Mouse (Mus musculus): Measurements from ENCODE around the gene Lyst. TPM values are rescaled to one million over a fixed set of nuclear protein-coding genes. Genes with fewer than 3 reads are reported as not detected.
A peak's percentile ranks its signal among the peaks of the same experiment; 100 is the strongest.

Gene Lyst
- total RNA-seq, 2 experiments from 2014 or later: 63.2 to 64.6 TPM

DNA sequence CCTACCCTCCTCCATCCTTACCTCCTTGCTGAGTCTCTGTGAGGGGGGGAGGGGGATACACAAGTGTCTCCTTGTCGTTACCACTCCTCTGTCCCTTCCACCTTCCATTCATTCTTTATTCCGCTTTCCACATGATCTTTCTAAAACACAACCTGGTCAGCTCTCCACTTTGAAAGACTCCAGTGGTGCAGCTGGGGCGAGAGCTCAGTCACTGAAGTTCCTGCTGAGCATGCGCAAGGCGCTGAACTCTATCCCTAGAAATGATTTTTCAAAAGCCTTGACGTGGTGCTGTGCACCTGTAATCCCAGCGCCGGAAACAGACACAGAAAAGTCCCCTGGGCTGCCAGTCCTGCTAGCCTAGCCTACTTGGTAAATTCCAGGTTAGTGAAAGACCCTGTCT, 15.1 kb upstream of the Lyst start:
- Histone ChIP-seq H3K4me3 (no peak overlapping the region), H3K27ac (peak overlapping the region; percentile 64; the same call in 1 of the 2 replicates)
- intact Hi-C loops (cut with DNase I): no loop called here
- no peak for DNase-seq (ENCODE audit: extremely low spot score in 1 of 2, low spot score in 2 of 2)
- no peak for TF ChIP-seq CTCF (IDR thresholded peaks at IDR 0.05)

DNA sequence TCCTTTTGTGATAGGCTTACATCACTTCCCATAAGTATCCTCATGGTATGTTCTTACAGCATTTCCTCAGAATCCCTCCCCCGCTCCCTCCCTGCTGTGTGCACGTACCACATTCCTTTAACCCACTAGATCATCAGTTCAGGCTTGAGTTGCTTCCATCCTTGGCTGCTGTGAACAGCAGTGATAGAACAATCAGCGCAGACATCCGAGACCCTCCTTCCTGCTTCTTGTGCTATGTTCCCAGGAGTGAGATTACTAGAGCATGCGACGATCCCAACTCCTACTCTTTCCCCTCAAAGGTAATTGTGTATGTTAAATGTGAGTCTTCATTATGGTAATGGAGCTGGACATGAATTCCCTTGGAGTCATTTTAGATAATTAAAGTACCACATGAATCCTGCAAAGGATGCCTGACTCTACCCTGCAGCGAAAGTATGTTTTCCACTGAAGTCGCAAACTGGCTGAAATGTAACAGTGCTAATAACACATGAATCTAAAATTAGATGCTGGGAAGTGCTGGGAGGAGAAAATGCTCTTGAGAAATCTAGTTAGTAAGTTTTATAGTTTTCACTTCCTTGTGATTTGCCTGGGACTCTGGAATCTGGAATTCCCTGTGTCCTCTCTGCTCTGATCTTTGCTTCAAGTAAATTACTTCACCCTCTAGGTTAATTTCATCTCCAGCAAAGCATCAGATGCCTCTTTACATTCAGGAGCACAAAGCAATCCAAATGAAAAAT, 13.6 kb upstream of the Lyst start:
- TF ChIP-seq CTCF (IDR thresholded peaks at IDR 0.05): no peak
- no peak for DNase-seq (ENCODE audit: extremely low spot score in 1 of 2, low spot score in 2 of 2)
- Histone ChIP-seq H3K4me3 (no peak overlapping the region), H3K27ac (no peak overlapping the region)
- intact Hi-C loops (cut with DNase I): no loop called here

DNA sequence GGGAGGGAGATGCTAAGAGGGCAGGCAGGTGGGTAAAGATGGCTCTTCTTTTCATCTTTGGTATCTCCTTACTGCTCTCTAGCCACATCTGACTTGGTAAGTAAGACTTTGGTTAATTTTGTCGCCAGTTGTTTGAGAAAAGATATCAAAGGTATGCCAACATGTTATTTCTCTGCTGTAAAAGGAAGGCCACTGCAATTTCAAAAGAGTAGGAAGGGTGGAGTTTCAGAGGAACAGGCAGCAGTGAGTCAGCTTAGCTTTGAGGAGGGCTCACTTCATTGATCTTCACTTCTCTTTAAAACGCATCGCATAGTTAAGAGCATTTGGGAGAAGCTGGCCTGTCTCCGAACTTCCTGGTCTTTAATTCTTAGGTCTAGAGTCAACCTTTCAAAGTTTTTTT, 8.2 kb upstream of the Lyst start:
- TF ChIP-seq CTCF (IDR thresholded peaks at IDR 0.05): no peak
- no peak overlapping the region for H3K4me3 ChIP-seq
- no peak overlapping the region for H3K27ac ChIP-seq
- no peak for DNase-seq (ENCODE audit: extremely low spot score in 1 of 2, low spot score in 2 of 2)
- intact Hi-C loops (cut with DNase I): no loop called here

DNA sequence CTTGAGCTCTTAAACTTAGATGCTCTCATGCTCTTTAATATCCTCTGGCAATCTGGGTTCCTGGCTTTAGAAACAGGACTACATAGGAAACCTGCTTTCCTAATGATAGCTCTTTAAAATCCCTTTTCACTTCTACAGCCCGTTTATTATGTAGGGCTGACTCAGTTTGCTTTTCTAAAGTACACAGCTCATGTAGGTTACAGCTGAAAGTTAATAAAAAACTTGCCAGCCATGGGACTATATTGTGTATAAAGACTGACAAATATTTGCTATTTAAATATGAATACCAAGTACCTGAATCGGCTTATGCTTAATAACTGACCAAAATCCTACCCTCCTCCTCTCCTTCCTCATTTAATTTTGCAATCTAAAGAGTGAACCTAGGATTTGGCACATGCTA, 6.7 kb upstream of the Lyst start:
- intact Hi-C loops (cut with DNase I): no loop called here
- DNase-seq (ENCODE audit: extremely low spot score in 1 of 2, low spot score in 2 of 2): no peak
- Histone ChIP-seq H3K27ac (no peak overlapping the region), H3K4me3 (no peak overlapping the region)
- no peak for TF ChIP-seq CTCF (IDR thresholded peaks at IDR 0.05)

DNA sequence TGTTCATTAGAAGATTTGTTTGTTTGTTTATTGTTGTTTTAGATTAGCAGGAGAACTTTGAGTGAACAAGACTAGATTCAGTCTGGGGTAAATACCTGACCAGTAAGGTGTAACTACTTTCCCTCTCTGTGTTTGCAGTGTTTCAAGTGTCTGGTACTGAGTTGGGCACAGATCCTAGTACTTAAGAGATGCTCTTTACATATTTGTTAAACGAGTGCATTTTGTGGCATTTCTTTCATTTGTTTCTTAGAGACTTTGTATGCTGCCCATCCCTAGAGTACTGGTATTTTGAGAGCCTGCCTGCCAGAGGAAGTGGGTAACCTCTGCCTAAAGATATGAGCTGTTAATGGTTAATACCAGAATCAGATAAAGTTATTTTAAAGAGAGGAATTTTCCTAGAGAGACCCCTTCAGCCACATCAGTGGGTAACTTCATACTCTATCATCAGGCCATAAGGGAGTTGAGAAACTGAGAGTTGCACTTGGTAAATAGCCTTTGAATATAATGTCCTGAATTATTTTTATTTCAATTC, 2.5 kb upstream of the Lyst start:
- TF ChIP-seq CTCF (IDR thresholded peaks at IDR 0.05): no peak
- H3K4me3 ChIP-seq: no peak overlapping the region
- intact Hi-C loops (cut with DNase I): no loop called here
- DNase-seq (ENCODE audit: extremely low spot score in 1 of 2, low spot score in 2 of 2): no peak
- H3K27ac ChIP-seq: no peak overlapping the region

DNA sequence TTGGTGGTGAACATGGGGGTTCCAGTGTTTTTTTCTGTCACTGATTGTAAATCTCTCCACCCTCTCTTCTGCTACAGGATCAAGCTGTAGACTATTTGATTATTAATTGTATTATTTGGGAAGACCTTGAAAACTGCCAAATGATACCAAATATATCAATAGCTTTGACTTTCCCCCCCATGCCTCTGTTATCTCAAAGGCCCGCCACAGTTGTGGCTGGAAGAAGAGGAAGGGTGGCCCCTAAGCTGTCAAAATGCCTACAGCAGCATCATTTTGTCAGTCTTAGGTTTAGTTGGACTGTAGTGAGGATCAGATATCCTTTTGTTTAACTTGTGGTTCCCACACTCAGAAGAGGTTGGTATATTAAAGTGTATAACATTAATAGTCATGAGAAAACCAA, 1.7 kb upstream of the Lyst start:
- TF ChIP-seq CTCF (IDR thresholded peaks at IDR 0.05): no peak
- Histone ChIP-seq H3K4me3 (no peak overlapping the region), H3K27ac (no peak overlapping the region)
- intact Hi-C loops (cut with DNase I): no loop called here
- no peak for DNase-seq (ENCODE audit: extremely low spot score in 1 of 2, low spot score in 2 of 2)

DNA sequence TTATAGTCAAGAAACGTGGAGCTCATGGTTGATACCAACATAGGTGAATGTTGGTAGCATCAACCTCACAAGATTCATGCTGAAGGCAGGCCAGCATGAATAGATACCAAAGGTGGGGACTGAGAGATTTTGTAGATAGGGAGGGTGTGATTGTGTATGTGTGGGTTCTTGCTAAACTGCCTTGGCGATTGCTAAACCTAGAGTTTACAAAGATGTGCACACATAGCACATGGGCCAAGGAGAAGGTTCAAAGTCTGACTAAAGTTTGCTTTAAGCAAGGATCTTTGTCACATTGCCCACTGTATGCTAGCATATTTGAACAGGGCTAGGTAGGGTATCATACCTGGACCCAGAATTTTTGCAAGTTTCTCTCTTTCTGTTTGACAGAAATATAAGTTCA, 1.2 kb upstream of the Lyst start:
- no peak overlapping the region for H3K27ac ChIP-seq
- intact Hi-C loops (cut with DNase I): no loop called here
- DNase-seq (ENCODE audit: extremely low spot score in 1 of 2, low spot score in 2 of 2): no peak
- TF ChIP-seq CTCF (IDR thresholded peaks at IDR 0.05): no peak
- H3K4me3 ChIP-seq: no peak overlapping the region

DNA sequence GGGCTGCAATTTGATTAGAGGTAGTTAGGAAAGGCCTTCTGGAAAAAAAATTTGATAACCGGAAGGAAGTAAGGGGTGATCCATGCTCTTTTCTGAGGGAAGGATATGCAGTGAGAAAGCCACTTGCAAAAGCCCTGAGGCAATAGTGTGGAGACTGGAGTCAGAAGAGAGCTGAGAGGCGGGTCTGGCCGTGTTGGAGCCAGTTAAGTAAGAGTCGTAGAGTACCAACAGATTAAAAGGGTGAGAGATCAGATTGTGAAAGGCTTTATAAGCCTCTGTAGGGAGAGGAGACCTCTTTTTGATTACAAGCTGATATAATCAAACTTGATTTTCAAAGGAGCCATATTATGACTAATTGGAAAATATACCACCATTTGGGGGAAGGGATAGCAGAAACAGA, 1.7 kb downstream of the Lyst start:
- H3K27ac ChIP-seq: no peak overlapping the region
- intact Hi-C loops (cut with DNase I): no loop called here
- no peak for TF ChIP-seq CTCF (IDR thresholded peaks at IDR 0.05)
- DNase-seq (ENCODE audit: extremely low spot score in 1 of 2, low spot score in 2 of 2): no peak
- peak overlapping the region; percentile 98 for H3K4me3 ChIP-seq

DNA sequence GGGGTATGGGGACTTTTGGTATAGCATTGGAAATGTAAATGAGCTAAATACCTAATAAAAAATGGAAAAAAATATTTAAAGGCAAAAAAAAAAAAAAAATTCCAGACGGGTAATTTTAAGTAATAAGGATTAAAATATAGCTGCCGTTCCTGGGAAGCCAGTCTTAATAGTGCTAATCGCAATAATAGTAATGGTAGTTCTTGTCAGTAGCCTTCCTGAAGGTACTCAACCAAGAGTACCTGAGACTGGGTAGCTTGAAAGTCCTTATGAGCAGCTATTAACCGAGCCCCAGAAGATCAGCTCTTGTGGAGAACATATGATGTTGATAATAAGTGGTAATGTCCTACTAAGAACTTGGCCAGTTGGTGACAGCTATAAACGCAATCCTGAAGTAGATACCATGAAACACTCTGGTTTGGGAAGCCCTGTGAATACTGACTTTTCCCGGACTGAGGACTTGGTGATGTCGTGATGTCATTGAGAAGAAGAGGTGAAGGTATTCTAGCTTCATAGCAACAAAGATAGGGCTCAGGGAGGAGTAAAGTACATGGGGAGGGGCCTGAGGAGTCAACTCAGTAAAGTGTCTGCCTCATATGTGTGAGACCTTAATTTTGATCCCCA, 6.3 kb downstream of the Lyst start:
- no peak for TF ChIP-seq CTCF (IDR thresholded peaks at IDR 0.05)
- DNase-seq (ENCODE audit: extremely low spot score in 1 of 2, low spot score in 2 of 2): no peak
- H3K4me3 ChIP-seq: no peak overlapping the region
- no peak overlapping the region for H3K27ac ChIP-seq
- intact Hi-C loops (cut with DNase I): no loop called here

DNA sequence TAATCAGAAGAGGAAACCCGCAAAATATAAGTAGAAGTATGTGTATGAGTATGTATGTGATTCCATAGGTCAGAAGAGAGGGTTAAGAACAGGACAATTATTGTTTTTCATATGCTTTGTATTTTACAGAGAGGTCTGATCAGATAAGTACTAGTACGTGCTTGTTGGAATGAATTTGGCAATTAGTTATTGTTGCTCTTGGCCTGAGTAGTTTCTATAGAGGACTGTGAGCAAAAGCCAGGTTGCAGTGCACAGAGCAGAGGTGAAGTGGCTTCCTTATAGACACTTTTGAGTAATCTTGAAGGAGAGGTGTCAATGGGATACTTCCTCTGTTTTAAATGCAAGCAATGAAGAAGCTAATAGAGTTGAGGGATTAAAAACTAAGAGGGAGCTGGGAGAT, 7.7 kb downstream of the Lyst start:
- DNase-seq (ENCODE audit: extremely low spot score in 1 of 2, low spot score in 2 of 2): no peak
- Histone ChIP-seq H3K4me3 (no peak overlapping the region), H3K27ac (no peak overlapping the region)
- TF ChIP-seq CTCF (IDR thresholded peaks at IDR 0.05): no peak
- intact Hi-C loops (cut with DNase I): no loop called here

DNA sequence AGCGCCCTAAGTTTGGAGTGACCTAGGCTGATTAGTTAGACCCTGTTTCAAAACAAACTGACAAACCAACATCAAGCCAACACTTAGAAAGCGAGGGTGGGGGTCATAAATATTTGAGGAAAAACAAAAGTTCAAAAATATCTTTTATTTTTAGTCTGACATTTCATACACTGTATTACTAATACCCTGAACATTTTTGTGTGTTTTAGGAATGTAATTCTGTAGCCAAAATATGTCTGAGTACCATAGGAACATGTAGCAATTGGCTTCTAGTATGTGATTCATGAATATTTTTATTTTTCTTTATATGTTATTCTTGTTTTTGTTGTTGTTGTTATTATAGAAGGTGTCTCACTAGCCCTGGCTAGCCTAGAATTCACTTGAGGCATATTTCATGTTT, 11.2 kb downstream of the Lyst start:
- no peak for DNase-seq (ENCODE audit: extremely low spot score in 1 of 2, low spot score in 2 of 2)
- TF ChIP-seq CTCF (IDR thresholded peaks at IDR 0.05): no peak
- Histone ChIP-seq H3K4me3 (no peak overlapping the region), H3K27ac (no peak overlapping the region)
- intact Hi-C loops (cut with DNase I): no loop called here

DNA sequence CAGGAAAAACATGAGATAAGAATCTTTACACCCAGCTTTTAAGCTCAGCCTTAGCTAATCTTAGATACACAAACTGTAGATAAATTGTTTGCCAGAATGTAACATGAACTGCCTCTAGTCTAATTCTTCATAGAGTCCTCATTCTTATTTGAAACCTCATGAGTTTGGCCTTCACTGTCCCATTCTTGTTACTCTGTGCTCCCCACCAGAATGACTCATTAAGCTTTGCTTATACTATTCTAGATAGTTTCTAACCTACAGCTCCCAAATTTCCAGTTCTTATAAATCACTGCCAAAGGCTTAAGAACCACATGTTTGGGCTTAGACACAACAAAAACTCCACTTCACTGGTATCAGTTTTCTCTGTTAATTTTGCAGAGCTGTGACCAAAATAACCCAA, 16.0 kb downstream of the Lyst start:
- intact Hi-C loops (cut with DNase I): no loop called here

DNA sequence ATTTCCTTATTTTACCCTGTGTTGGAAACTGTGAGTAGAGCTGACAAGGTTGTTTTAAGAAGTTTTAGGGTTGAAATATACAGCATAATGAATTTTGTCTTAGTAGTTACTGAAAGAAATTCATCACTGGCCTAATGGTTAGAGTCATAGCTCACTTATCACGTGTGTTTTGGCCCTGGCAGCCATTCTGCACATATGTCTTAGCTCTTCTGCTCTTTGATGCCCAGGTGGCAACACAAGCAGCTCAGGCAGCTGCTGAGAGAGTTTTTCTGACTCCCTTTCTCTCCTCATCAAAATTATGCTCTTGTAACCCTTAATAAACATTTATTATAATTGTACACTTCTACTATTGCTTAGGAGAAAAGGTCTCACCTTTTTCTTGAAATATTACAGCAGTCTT, 18.1 kb downstream of the Lyst start:
- DNase-seq (ENCODE audit: extremely low spot score in 1 of 2, low spot score in 2 of 2): no peak
- no peak for TF ChIP-seq CTCF (IDR thresholded peaks at IDR 0.05)
- intact Hi-C loops (cut with DNase I): no loop called here
- Histone ChIP-seq H3K4me3 (no peak overlapping the region), H3K27ac (no peak overlapping the region)

More for the DNA sequence above, 16.0 kb downstream of the Lyst start:
- DNase-seq (ENCODE audit: extremely low spot score in 1 of 2, low spot score in 2 of 2): no peak
- no peak for TF ChIP-seq CTCF (IDR thresholded peaks at IDR 0.05)
- no peak overlapping the region for H3K27ac ChIP-seq
- no peak overlapping the region for H3K4me3 ChIP-seq

Data from left cerebral cortex, adult 2 months (tissue).